7 mouse cellular contexts compared by ENCODE assay signal in genomic region chr13:108159241-108159575, GRCm38 (mm10). TPM values are rescaled to one million over a fixed set of nuclear protein-coding genes. Genes with fewer than 3 reads are reported as not detected.
DNase-seq lines count a peak whose midpoint lies in the region; ATAC-seq and TF ChIP-seq lines count a peak whose summit lies in the region.

No protein-coding gene starts in this region.

- no peak overlapping the region for H3K27ac ChIP-seq in lung, postnatal 0 days (ENCODE audit: low read length)
- H3K27ac ChIP-seq in embryonic fibroblast, embryonic 13.5 days (ENCODE audit: insufficient read depth, low read length) = no peak overlapping the region
- no peak overlapping the region for H3K27ac ChIP-seq in limb, embryonic 13.5 days
- H3K27ac ChIP-seq in stomach, embryonic 15.5 days = no peak overlapping the region

- H3K27me3 ChIP-seq in lung, postnatal 0 days (replicated peaks; ENCODE audit: insufficient read depth, low read length) = no peaks in the 10 kb centered on the region
- H3K27me3 ChIP-seq in limb, embryonic 13.5 days = no peaks in the 10 kb centered on the region
- no peaks in the 10 kb centered on the region for H3K27me3 ChIP-seq in stomach, embryonic 15.5 days (replicated peaks)

- 6% methylated on average over 8 of the region's 8 CpGs for WGBS in lung, postnatal 0 days
- 8% methylated on average over 8 of the region's 8 CpGs for WGBS in limb, embryonic 13.5 days
- 6% methylated on average over 8 of the region's 8 CpGs for WGBS in stomach, embryonic 15.5 days

- no peaks in the 10 kb centered on the region for H3K9me3 ChIP-seq in lung, postnatal 0 days (ENCODE audit: low read length)
- no peaks in the 10 kb centered on the region for H3K9me3 ChIP-seq in limb, embryonic 13.5 days
- no peaks in the 10 kb centered on the region for H3K9me3 ChIP-seq in stomach, embryonic 15.5 days

- ATAC-seq in lung, postnatal 0 days = no peak
- no peak for ATAC-seq in limb, embryonic 13.5 days (ENCODE audit: low FRiP score, low read depth)
- no peak for ATAC-seq in stomach, embryonic 15.5 days (ENCODE audit: insufficient read depth, low FRiP score, low read depth)

- no peak for DNase-seq in lung, postnatal 0 days (ENCODE audit: low spot score)
- DNase-seq in lung, postnatal 25 days (ENCODE audit: low spot score) = no peak
- no peak for DNase-seq in Muller cell, postnatal 12 days (ENCODE audit: inconsistent ontology term)
- no peak for DNase-seq in frontal cortex, postnatal 25 days (ENCODE audit: low spot score in 2 of 2)

- H3K4me3 ChIP-seq in lung, postnatal 0 days (ENCODE audit: low read depth, low read length) = peak overlapping the region; percentile 81
- peak overlapping the region; percentile 90 for H3K4me3 ChIP-seq in embryonic fibroblast, embryonic 13.5 days (ENCODE audit: insufficient read depth, low read length)
- peak overlapping the region; percentile 91 for H3K4me3 ChIP-seq in limb, embryonic 13.5 days
- H3K4me3 ChIP-seq in stomach, embryonic 15.5 days (replicated peaks) = peak overlapping the region; percentile 72

- 0 out of 2 replicates have a peak, but pooled peaks cover 6% of the 10 kb centered on the region for H3K4me1 ChIP-seq in lung, postnatal 0 days (ENCODE audit: insufficient read depth, low read depth, low read length)
- H3K4me1 ChIP-seq in embryonic fibroblast, embryonic 13.5 days (ENCODE audit: control insufficient read depth, insufficient read depth, low read length) = no peaks in the 10 kb centered on the region; the same call in 1 of the 2 replicates
- peaks cover 17% of the 10 kb centered on the region for H3K4me1 ChIP-seq in limb, embryonic 13.5 days
- peaks cover 5% of the 10 kb centered on the region for H3K4me1 ChIP-seq in stomach, embryonic 15.5 days

- TF ChIP-seq EP300 in lung, postnatal 0 days (IDR thresholded peaks at IDR 0.05) = no peak

- no peak for TF ChIP-seq CTCF in lung, postnatal 0 days (IDR thresholded peaks at IDR 0.05)
- TF ChIP-seq CTCF in embryonic fibroblast, embryonic 13.5 days (IDR thresholded peaks at IDR 0.05; ENCODE audit: borderline replicate concordance, insufficient read depth, low read length) = no peak

- H3K36me3 ChIP-seq in lung, postnatal 0 days (ENCODE audit: insufficient read depth, low read length) = no peaks in the 10 kb centered on the region
- peaks cover 17% of the 10 kb centered on the region for H3K36me3 ChIP-seq in limb, embryonic 13.5 days
- peaks cover 4% of the 10 kb centered on the region for H3K36me3 ChIP-seq in stomach, embryonic 15.5 days

- no peak for TF ChIP-seq POLR2A in embryonic fibroblast, embryonic 13.5 days (IDR thresholded peaks at IDR 0.05; ENCODE audit: low read depth, low read length)

- no peak overlapping the region for H3K9ac ChIP-seq in lung, postnatal 0 days (replicated peaks; ENCODE audit: low read depth)
- H3K9ac ChIP-seq in limb, embryonic 13.5 days = peak overlapping the region; percentile 74
- peak overlapping the region; percentile 27; the same call in 1 of the 2 replicates for H3K9ac ChIP-seq in stomach, embryonic 15.5 days

- H3K4me2 ChIP-seq in lung, postnatal 0 days (replicated peaks; ENCODE audit: low read depth, low read length) = peak overlapping the region; percentile 91
- peak overlapping the region; percentile 91 for H3K4me2 ChIP-seq in limb, embryonic 13.5 days (replicated peaks)
- peak overlapping the region; percentile 74 for H3K4me2 ChIP-seq in stomach, embryonic 15.5 days

RNA-seq across cellular contexts. Expression of gene Ercc8, which starts 0.7 kb away (rescaled TPM):
- polyA plus RNA-seq in lung, postnatal 0 days (2015; fragmentation: Nextera tagmentation; extraction: Ambion mirVana) = 8.3 and 9.0 TPM in 2 replicates
- 5.5 and 8.4 TPM in 2 replicates for polyA plus RNA-seq in embryonic fibroblast, embryonic 13.5 days (2011; ENCODE audit: insufficient read length, low read depth, missing spikeins)
- 21.2 and 22.4 TPM in 2 replicates for polyA plus RNA-seq in limb, embryonic 13.5 days (2015; fragmentation: Nextera tagmentation; extraction: Ambion mirVana)
- polyA plus RNA-seq in stomach, embryonic 15.5 days (2015; fragmentation: Nextera tagmentation; extraction: Ambion mirVana) = 14.5 and 15.0 TPM in 2 replicates

RNA-seq across cellular contexts. Expression of gene Ndufaf2, which starts 0.8 kb away (rescaled TPM):
- polyA plus RNA-seq in lung, postnatal 0 days (2015; fragmentation: Nextera tagmentation; extraction: Ambion mirVana) = 35.7 and 37.2 TPM in 2 replicates
- 49.5 and 52.6 TPM in 2 replicates for polyA plus RNA-seq in embryonic fibroblast, embryonic 13.5 days (2011; ENCODE audit: insufficient read length, low read depth, missing spikeins)
- polyA plus RNA-seq in limb, embryonic 13.5 days (2015; fragmentation: Nextera tagmentation; extraction: Ambion mirVana) = 85.7 and 88.5 TPM in 2 replicates
- polyA plus RNA-seq in stomach, embryonic 15.5 days (2015; fragmentation: Nextera tagmentation; extraction: Ambion mirVana) = 68.6 and 72.9 TPM in 2 replicates

RNA-seq across cellular contexts. Expression of gene Elovl7, which starts 55.0 kb away (rescaled TPM):
- 10.1 and 12.9 TPM in 2 replicates for polyA plus RNA-seq in lung, postnatal 0 days (2015; fragmentation: Nextera tagmentation; extraction: Ambion mirVana)
- polyA plus RNA-seq in embryonic fibroblast, embryonic 13.5 days (2011; ENCODE audit: insufficient read length, low read depth, missing spikeins) = 1.2 and 1.5 TPM in 2 replicates
- 1.8 and 2.2 TPM in 2 replicates for polyA plus RNA-seq in limb, embryonic 13.5 days (2015; fragmentation: Nextera tagmentation; extraction: Ambion mirVana)
- 25.2 and 25.4 TPM in 2 replicates for polyA plus RNA-seq in stomach, embryonic 15.5 days (2015; fragmentation: Nextera tagmentation; extraction: Ambion mirVana)
